Mouse (Mus musculus) megakaryocyte, embryonic 14.5 days (primary cell): ENCODE results near the gene Stx1b. TPM values are rescaled to one million over a fixed set of nuclear protein-coding genes. Genes with fewer than 3 reads are reported as not detected.
A peak's percentile ranks its signal among the peaks of the same experiment; 100 is the strongest.
"Not testable (repeated sequence)": the region's sequence is repeated elsewhere in the genome, so short reads cannot be mapped to it uniquely, and the experiment has no call there.

ENCODE experiments used
- H3K27me3 ChIP-seq: replicated peaks from 2 replicates; pipeline ENCODE3; 2012; ENCODE audit warnings: inconsistent platforms
- H3K36me3 ChIP-seq: replicated peaks from 2 replicates; pipeline ENCODE3; 2012; ENCODE audit warnings: low read length, inconsistent platforms, mixed read lengths
- H3K4me1 ChIP-seq: 2 replicates; pipeline ENCODE4 v1.6.1; 2012; ENCODE audit warnings: inconsistent platforms
- H3K4me3 ChIP-seq: replicated peaks from 2 replicates; pipeline ENCODE3; 2012; ENCODE audit warnings: moderate library complexity, mild to moderate bottlenecking, inconsistent platforms
- H3K9me3 ChIP-seq: 2 replicates; pipeline ENCODE4 v1.6.1; 2012; ENCODE audit warnings: inconsistent platforms
- FLI1 ChIP-seq: IDR thresholded peaks from 2 replicates; pipeline ENCODE4 v1.6.1; 2012; ENCODE audit warnings: low read length, inconsistent platforms, mixed read lengths
- GATA1 ChIP-seq: IDR thresholded peaks from 3 replicates; pipeline ENCODE4 v1.6.1; 2012; ENCODE audit warnings: mixed read lengths, low read length, inconsistent platforms, borderline replicate concordance
- polyA plus RNA-seq: library from polyadenylated mRNA; stranded (reverse); fragments of >175 nt; gene quantifications from 2 replicates; pipeline ENCODE4 v1.2.3, GENCODE M21; 2012; ENCODE audit warnings: low replicate concordance; ENCODE audit not compliant: insufficient read depth

Stx1b gene
- polyA plus RNA-seq, 1 experiment = 0.02 TPM

DNA sequence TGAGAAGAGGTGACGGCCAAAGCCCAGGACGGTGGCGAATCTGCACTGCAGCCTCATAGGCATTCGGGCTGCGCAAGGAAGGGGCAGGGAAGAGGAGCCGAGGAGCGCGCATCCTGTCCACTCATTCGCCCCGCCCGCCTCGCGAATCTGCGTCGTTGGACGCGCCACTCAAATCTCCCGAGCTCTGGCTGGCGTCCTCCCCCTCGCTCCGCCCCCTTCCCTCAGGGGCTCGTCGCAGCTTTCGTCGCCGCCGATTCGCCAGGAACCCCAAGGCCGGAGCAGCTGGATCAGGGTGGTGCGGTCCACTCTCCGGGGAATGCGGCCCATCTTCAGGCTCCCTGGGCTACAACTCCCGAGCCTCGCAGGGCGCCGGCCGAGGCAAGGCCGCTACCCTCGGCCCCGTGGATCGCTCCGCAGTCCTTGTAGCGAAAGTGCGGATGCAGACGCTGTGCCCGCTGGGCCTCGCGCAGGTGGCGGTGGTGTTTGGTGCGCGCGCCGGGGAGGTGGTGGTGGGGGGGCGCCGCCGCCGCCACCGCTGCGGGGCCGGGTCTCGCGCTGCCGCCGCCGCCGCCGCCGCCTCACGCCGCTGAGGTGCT lies 47.4 kb downstream of the Stx1b start:
- Histone ChIP-seq H3K9me3 (no peaks in the 10 kb centered on the region), H3K4me3 (peak overlapping the region; percentile 99), H3K36me3 (peaks cover 60% of the 10 kb centered on the region), H3K4me1 (peaks cover 70% of the 10 kb centered on the region), H3K27me3 (no peaks in the 10 kb centered on the region)
- TF ChIP-seq FLI1 (no peak), GATA1 (no peak)

DNA sequence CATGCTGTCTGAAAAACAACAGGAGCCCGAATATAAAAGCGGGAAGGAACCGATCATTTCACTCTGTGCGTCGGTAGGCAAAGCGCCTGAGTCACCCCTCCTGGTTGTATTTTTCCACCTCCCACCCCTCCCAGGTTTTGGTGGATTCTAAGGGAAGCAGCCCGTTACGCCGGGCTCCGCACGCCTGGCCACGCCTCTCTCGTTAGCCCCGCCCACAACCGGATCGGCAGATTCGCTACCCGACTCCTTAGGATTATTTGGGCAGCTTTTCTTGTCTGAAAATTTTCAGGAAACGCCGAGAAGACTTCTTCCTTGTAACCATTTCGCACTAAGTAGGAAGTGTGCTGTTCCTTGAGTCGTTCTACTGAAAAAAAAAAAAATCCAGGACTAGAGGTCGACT lies 47.9 kb downstream of the Stx1b start, which contains the start of gene Setd1a:
Gene Setd1a, plus strand, starts transcription at position 245 of the 400 bp plus-strand sequence.
- H3K27me3 ChIP-seq = no peaks in the 10 kb centered on the region
- peaks cover 55% of the 10 kb centered on the region for H3K36me3 ChIP-seq
- no peaks in the 10 kb centered on the region for H3K9me3 ChIP-seq
- peak within 1 kb of the TSS; percentile 99 for H3K4me3 ChIP-seq
- TF ChIP-seq GATA1 (no peak), FLI1 (no peak)
- peaks cover 75% of the 10 kb centered on the region for H3K4me1 ChIP-seq

DNA sequence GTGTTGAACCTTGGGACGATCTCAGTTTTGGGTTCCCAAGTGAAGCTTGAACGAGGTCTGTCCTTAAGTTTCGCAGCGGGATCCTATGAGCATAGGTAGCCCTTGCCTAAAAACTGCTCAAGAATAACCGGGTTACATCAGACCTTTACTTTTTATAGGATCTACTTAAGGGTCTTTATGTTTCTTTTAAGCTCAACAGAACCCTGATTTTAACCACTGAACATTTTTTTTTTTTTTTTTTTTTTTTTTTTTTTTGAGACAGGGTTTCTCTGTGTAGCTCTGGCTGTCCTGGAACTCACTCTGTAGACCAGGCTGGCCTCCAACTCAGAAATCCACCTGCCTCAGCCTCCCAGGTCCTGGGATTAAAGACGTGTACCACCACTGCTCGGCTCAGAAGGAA lies 48.5 kb downstream of the Stx1b start:
- H3K4me3 ChIP-seq = peak overlapping the region; percentile 99
- H3K27me3 ChIP-seq, H3K9me3 ChIP-seq: not testable (repeated sequence)
- peaks cover 49% of the 10 kb centered on the region for H3K36me3 ChIP-seq
- peaks cover 75% of the 10 kb centered on the region for H3K4me1 ChIP-seq

DNA sequence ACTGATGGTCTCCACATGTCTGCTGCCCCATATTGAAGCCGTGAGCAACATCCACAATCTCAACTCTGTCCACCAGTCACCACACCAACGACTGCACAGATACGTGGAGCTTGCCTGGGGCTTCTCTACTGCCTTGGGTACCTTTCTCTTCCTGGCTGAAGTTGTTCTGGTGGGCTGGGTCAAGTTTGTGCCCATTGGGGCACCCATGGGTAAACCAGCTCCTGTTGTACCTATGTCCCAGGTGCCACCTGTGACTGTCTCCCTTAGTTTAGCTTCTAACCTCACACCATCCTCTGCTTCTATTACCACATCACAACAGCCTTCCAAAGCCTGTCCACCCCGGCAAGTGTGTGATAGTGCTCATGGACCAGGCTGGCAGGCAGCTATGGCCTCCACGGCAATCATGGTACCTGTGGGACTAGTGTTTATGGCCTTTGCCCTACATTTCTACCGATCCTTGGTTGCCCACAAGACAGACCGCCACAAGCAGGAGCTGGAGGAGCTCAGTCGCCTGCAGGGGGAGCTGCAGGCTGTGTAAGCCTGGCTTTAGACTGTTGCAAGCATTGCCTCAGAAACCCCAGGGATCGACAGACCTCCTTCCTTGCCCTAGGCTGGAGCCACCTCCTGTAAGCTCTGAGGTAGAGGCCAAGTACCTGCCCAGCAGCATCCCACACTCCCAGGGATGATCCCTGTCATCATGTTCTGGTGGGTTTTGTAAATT lies 50.5 kb downstream of the Stx1b start:
- Histone ChIP-seq H3K27me3 (no peaks in the 10 kb centered on the region), H3K4me3 (peak overlapping the region; percentile 44), H3K36me3 (peaks cover 29% of the 10 kb centered on the region), H3K4me1 (peaks cover 73% of the 10 kb centered on the region), H3K9me3 (no peaks in the 10 kb centered on the region)
- no peak for TF ChIP-seq GATA1
- TF ChIP-seq FLI1 = no peak

DNA sequence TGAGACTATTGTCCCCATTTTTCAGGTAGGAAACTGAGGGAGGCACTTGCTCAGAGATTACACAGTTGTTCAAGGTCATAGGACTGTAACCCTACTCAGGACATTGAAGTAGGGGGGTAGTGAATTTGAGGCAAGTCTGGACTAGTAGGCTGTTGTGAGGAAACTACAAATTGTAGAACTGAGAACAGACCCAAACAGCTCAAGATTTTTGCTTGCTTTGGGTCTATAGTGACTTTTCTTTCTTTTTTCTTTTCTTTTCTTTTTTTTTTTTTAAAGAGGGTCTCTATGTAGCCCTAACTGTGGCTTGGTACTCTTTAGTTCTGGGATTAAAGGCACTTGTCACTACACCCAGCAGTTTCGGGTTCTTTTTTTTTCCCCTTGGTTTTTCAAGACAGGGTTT lies 51.8 kb downstream of the Stx1b start:
- Histone ChIP-seq H3K9me3 (no peaks in the 10 kb centered on the region), H3K4me1 (peaks cover 74% of the 10 kb centered on the region), H3K4me3 (no peak overlapping the region), H3K36me3 (peaks cover 37% of the 10 kb centered on the region), H3K27me3 (no peaks in the 10 kb centered on the region)
- TF ChIP-seq GATA1 (no peak), FLI1 (no peak)

DNA sequence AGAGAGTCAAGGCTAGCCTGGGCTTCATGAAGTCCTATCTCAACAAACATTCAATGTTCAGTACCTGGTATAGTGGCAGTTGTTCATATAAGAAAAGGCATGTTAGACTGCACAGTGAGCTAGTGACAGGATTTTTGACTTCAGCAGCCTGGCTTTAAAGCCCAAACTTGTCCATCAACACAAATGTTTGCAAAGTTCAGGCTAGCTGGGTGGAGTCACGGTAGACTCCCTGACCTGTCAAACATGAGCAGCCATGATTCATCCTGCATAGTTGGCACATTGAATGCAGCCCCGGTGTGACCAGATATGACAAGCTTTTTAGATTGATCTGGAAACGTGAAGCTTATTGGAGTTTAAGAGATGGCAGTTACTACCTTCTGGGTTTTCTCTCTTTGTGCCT lies 52.3 kb downstream of the Stx1b start:
- Histone ChIP-seq H3K27me3 (no peaks in the 10 kb centered on the region), H3K4me3 (no peak overlapping the region), H3K4me1 (peaks cover 79% of the 10 kb centered on the region), H3K9me3 (no peaks in the 10 kb centered on the region), H3K36me3 (peaks cover 41% of the 10 kb centered on the region)
- TF ChIP-seq GATA1 (no peak), FLI1 (no peak)

DNA sequence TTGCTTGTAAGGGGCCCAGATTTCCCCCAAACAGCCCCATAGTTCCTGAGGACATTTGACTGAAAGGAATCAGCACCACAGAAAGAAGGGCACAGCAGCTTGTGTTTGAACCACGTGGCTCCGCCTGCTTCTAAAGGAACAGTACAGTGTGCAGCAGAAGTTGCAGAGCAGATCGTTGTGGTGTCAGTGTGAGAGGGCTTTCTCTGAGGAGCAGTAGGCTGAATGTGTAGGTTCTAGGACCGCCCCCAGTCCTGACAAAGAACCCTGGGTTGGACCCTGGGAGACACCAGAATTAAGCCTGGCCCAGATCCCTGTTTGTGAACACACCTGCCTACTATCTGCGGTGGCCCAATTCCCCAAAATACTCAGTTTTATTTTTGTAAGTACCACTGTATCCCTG lies 53.1 kb downstream of the Stx1b start:
- peaks cover 48% of the 10 kb centered on the region for H3K36me3 ChIP-seq
- no peaks in the 10 kb centered on the region for H3K27me3 ChIP-seq
- peaks cover 80% of the 10 kb centered on the region for H3K4me1 ChIP-seq
- H3K4me3 ChIP-seq = peak overlapping the region; percentile 97
- TF ChIP-seq FLI1 = no peak
- no peak for TF ChIP-seq GATA1
- H3K9me3 ChIP-seq = no peaks in the 10 kb centered on the region

DNA sequence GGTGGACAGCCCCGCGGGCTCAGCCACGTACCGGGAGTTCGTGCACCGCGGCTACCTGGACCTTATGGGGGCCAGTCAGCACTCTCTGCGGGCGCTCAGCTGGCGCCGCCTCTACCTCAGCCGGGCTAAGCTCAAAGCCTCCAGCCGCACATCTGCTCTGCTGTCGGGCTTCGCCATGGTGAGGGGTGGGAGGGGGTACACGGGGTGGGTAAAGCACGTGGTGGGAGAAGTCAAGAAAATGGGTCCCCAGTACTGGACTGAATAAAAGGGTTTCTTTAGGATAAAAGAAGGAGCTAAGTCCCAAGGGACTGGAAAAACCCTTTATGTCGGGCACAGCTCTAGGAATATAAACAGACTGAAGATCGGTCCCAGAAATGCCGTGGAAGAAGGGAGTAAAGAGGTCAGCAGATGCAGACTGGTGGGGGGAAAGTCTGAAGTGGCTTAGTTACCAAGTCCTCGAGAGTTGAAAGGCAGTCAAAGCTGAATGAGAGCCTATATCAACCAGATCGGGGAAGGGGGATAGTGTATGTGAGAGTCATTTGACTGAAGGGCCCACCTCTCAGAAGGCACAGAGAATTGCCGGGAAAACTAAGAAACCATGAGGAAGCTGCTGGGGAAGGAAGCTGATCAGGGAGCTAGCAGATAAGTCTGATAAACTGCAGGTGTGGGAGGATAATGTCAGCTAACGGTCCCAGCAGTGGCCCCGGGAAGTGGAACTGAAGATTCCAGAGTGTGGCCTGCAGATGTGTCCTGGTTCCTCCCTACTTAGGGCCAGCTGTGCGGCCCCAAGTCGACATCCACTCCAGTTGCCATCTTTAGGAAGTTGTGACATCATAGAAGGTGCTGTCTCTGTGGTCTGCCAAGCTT lies 54.1 kb downstream of the Stx1b start:
- Histone ChIP-seq H3K27me3 (no peaks in the 10 kb centered on the region), H3K4me3 (peak overlapping the region; percentile 97), H3K4me1 (peaks cover 72% of the 10 kb centered on the region), H3K9me3 (no peaks in the 10 kb centered on the region), H3K36me3 (peaks cover 54% of the 10 kb centered on the region)
- TF ChIP-seq GATA1 = no peak
- no peak for TF ChIP-seq FLI1

DNA sequence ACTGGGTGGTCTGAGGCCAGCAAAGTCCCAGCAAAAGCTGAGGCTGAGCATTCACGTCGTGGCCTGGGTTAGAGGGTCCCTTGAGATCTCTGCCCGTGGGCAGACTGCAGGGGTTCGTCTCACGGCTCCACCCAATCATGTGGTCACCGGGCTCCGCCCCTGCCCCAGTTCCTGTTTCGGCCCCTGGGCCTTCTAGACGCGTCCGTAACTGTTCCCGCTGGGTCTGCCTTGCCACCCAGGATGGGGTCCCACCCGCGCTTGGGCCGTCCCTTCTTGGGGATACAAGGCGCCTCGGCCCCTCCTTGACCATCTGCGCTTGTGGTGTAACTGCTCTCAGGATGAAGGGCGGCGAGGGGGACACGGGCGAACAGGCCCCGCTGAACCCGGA lies 54.7 kb downstream of the Stx1b start, which contains the start of gene Orai3:
Gene Orai3, plus strand, starts transcription at position 165 of the 388 bp plus-strand sequence.
- Histone ChIP-seq H3K27me3 (no peaks in the 10 kb centered on the region), H3K36me3 (peaks cover 54% of the 10 kb centered on the region), H3K9me3 (no peaks in the 10 kb centered on the region), H3K4me3 (peak within 1 kb of the TSS; percentile 97), H3K4me1 (peaks cover 66% of the 10 kb centered on the region)
- TF ChIP-seq FLI1 (no peak), GATA1 (no peak)
